Mouse (Mus musculus) hematopoietic stem cell, adult 5-6 weeks (primary cell): ENCODE results near the gene Pigk. TPM values are rescaled to one million over a fixed set of nuclear protein-coding genes. Genes with fewer than 3 reads are reported as not detected.
A peak's percentile ranks its signal among the peaks of the same experiment; 100 is the strongest.

Source experiments
- ATAC-seq, 2 experiments: fragments of 125-278 bp in 1 of 2; replicated peaks in 1 of 2; 2 replicates each; pipeline ENCODE4 v1.8.0; 2016 to 2017; ENCODE audit warnings: inconsistent platforms in 2 of 2, mild to moderate bottlenecking in 2 of 2, moderate number of reproducible peaks in 2 of 2, low read depth in 1 of 2, moderate TSS enrichment in 1 of 2; ENCODE audit not compliant: low FRiP score in 2 of 2, poor library complexity in 2 of 2, severe bottlenecking in 2 of 2, insufficient read depth in 1 of 2, low TSS enrichment in 1 of 2
- total RNA-seq: library from RNA; stranded (forward); fragments of 172-1452, 232-1000 nt; gene quantifications from 2 replicates; pipeline ENCODE4 v1.2.3, GENCODE M21; 2017

Gene Pigk
- total RNA-seq, 1 experiment from 2014 or later: 43.0 TPM

GRCm38 (mm10) chr3:152793006-152793405 is 79.1 kb downstream of the Pigk start:
- ATAC-seq: no peak

GRCm38 (mm10) chr3:152796216-152796615 is 82.3 kb downstream of the Pigk start:
- no peak for ATAC-seq

- ATAC-seq: no peak
Measured at GRCm38 (mm10) chr3:152797354-152797753, 83.5 kb downstream of the Pigk start.

- ATAC-seq: peak; percentile 42 to 53; a peak in 2 of 4 replicates
Measured at GRCm38 (mm10) chr3:152799738-152800431, 86.0 kb downstream of the Pigk start.

GRCm38 (mm10) chr3:152813905-152814304 is 100.0 kb downstream of the Pigk start:
- no peak for ATAC-seq

- no peak for ATAC-seq
Measured at GRCm38 (mm10) chr3:152815110-152815509, 101.2 kb downstream of the Pigk start.

GRCm38 (mm10) chr3:152820406-152820805 is 106.5 kb downstream of the Pigk start:
- ATAC-seq: no peak

- peak; percentile 51 to 59; a peak in 3 of 4 replicates for ATAC-seq
Measured at GRCm38 (mm10) chr3:152821202-152821601, 107.3 kb downstream of the Pigk start.

- ATAC-seq: peak; percentile 42 to 48; a peak in 2 of 4 replicates
Measured at GRCm38 (mm10) chr3:152831377-152831776, 117.5 kb downstream of the Pigk start.

- no peak for ATAC-seq
Measured at GRCm38 (mm10) chr3:152831974-152832373, 118.1 kb downstream of the Pigk start.

- no peak for ATAC-seq
Measured at GRCm38 (mm10) chr3:152832436-152832835, 118.5 kb downstream of the Pigk start.

- ATAC-seq: no peak
Measured at GRCm38 (mm10) chr3:152837407-152837806, 123.5 kb downstream of the Pigk start.

GRCm38 (mm10) chr3:152837938-152838337 is 124.0 kb downstream of the Pigk start:
- no peak for ATAC-seq

- ATAC-seq: no peak
Measured at GRCm38 (mm10) chr3:152841264-152841663, 127.4 kb downstream of the Pigk start.

GRCm38 (mm10) chr3:152842648-152843047 is 128.7 kb downstream of the Pigk start:
- ATAC-seq: no peak

GRCm38 (mm10) chr3:152843925-152844324 is 130.0 kb downstream of the Pigk start:
- no peak for ATAC-seq

- no peak for ATAC-seq
Measured at GRCm38 (mm10) chr3:152855006-152855614, 141.2 kb downstream of the Pigk start.

- ATAC-seq: no peak
Measured at GRCm38 (mm10) chr3:152856095-152856494, 142.2 kb downstream of the Pigk start.

- no peak for ATAC-seq
Measured at GRCm38 (mm10) chr3:152861450-152861849, 147.6 kb downstream of the Pigk start.
